Mouse (Mus musculus): ENCODE results near the gene Mab21l3. TPM values are rescaled to one million over a fixed set of nuclear protein-coding genes. Genes with fewer than 3 reads are reported as not detected.
"Not testable (repeated sequence)": the region's sequence is repeated elsewhere in the genome, so short reads cannot be mapped to it uniquely, and the experiment has no call there.

Mab21l3 gene
- polyA plus RNA-seq, 1 experiment from 2014 or later: 0.40 TPM

- Histone ChIP-seq H3K4me1 (peaks cover 43% of the 10 kb centered on the region), H3K27ac (peak overlapping the region; percentile 79), H3K27me3 (ENCODE audit: insufficient read depth, poor library complexity, severe bottlenecking) (no peaks in the 10 kb centered on the region), H3K36me3 (no peaks in the 10 kb centered on the region), H3K4me3 (peak overlapping the region; percentile 47), H3K9me3 (no peaks in the 10 kb centered on the region)
- DNase-seq (ENCODE audit: low spot score): peak; percentile 92
- 1% methylated on average over 8 of the region's 8 CpGs for WGBS
These were observed 12.7 kb downstream of the Mab21l3 start for GRCm38 (mm10) chr3:101836045-101836444.

GRCm38 (mm10) chr3:101831189-101831858, 17.4 kb downstream of the Mab21l3 start:
- no peak for DNase-seq (ENCODE audit: low spot score)
- Histone ChIP-seq H3K4me3 (no peak overlapping the region), H3K27me3 (ENCODE audit: insufficient read depth, poor library complexity, severe bottlenecking) (no peaks in the 10 kb centered on the region; the same call in 1 of the 2 replicates), H3K36me3 (no peaks in the 10 kb centered on the region), H3K9me3 (no peaks in the 10 kb centered on the region), H3K27ac (peak overlapping the region; percentile 36), H3K4me1 (peaks cover 43% of the 10 kb centered on the region)
- 28% methylated on average over 10 of the region's 10 CpGs for WGBS

GRCm38 (mm10) chr3:101829881-101830616, 18.7 kb downstream of the Mab21l3 start:
- Histone ChIP-seq H3K4me3 (no peak overlapping the region), H3K9me3 (no peaks in the 10 kb centered on the region), H3K4me1 (peaks cover 32% of the 10 kb centered on the region), H3K27me3 (ENCODE audit: insufficient read depth, poor library complexity, severe bottlenecking) (no peaks in the 10 kb centered on the region; the same call in 1 of the 2 replicates), H3K27ac (no peak overlapping the region), H3K36me3 (no peaks in the 10 kb centered on the region)
- no peak for DNase-seq (ENCODE audit: low spot score)
- 77% methylated on average over 10 of the region's 10 CpGs for WGBS

GRCm38 (mm10) chr3:101828595-101828994, 20.2 kb downstream of the Mab21l3 start:
- WGBS: 29% methylated on average over 3 of the region's 3 CpGs
- H3K4me1 ChIP-seq: peaks cover 29% of the 10 kb centered on the region
- no peak overlapping the region for H3K4me3 ChIP-seq
- H3K36me3 ChIP-seq: no peaks in the 10 kb centered on the region
- H3K9me3 ChIP-seq: no peaks in the 10 kb centered on the region
- H3K27ac ChIP-seq: no peak overlapping the region
- H3K27me3 ChIP-seq (ENCODE audit: insufficient read depth, poor library complexity, severe bottlenecking): no peaks in the 10 kb centered on the region; the same call in 1 of the 2 replicates
- DNase-seq (ENCODE audit: low spot score): no peak

GRCm38 (mm10) chr3:101827220-101827715, 21.5 kb downstream of the Mab21l3 start:
- Histone ChIP-seq H3K36me3 (no peaks in the 10 kb centered on the region), H3K9me3 (no peaks in the 10 kb centered on the region), H3K4me3 (no peak overlapping the region), H3K4me1 (peaks cover 26% of the 10 kb centered on the region), H3K27me3 (ENCODE audit: insufficient read depth, poor library complexity, severe bottlenecking) (no peaks in the 10 kb centered on the region; the same call in 1 of the 2 replicates), H3K27ac (no peak overlapping the region)
- no peak for DNase-seq (ENCODE audit: low spot score)
- 88% methylated on average over 6 of the region's 6 CpGs for WGBS

GRCm38 (mm10) chr3:101824338-101824737, 24.4 kb downstream of the Mab21l3 start:
- H3K9me3 ChIP-seq: no peaks in the 10 kb centered on the region
- no peaks in the 10 kb centered on the region; the same call in 1 of the 2 replicates for H3K27me3 ChIP-seq (ENCODE audit: insufficient read depth, poor library complexity, severe bottlenecking)
- no peaks in the 10 kb centered on the region for H3K36me3 ChIP-seq
- no peak for DNase-seq (ENCODE audit: low spot score)
- 85% methylated on average over 9 of the region's 9 CpGs for WGBS
- H3K27ac ChIP-seq: no peak overlapping the region
- peaks cover 7% of the 10 kb centered on the region; the same call in 1 of the 2 replicates for H3K4me1 ChIP-seq
- H3K4me3 ChIP-seq: no peak overlapping the region

- Histone ChIP-seq H3K4me3 (no peak overlapping the region), H3K27ac (no peak overlapping the region), H3K27me3 (ENCODE audit: insufficient read depth, poor library complexity, severe bottlenecking) (no peaks in the 10 kb centered on the region), H3K4me1 (no peaks in the 10 kb centered on the region), H3K36me3 (no peaks in the 10 kb centered on the region), H3K9me3 (no peaks in the 10 kb centered on the region)
- no peak for DNase-seq (ENCODE audit: low spot score)
- 74% methylated on average over 5 of the region's 5 CpGs for WGBS
These were observed 26.7 kb downstream of the Mab21l3 start for GRCm38 (mm10) chr3:101822052-101822451.

- not testable (repeated sequence) for H3K4me3 ChIP-seq; H3K4me1 ChIP-seq; H3K27me3 ChIP-seq (ENCODE audit: insufficient read depth, poor library complexity, severe bottlenecking); H3K27ac ChIP-seq; H3K36me3 ChIP-seq; DNase-seq (ENCODE audit: low spot score); H3K9me3 ChIP-seq
- WGBS: 66% methylated on average over 3 of the region's 3 CpGs
These were observed 28.1 kb downstream of the Mab21l3 start for GRCm38 (mm10) chr3:101820708-101821107.

- WGBS: 85% methylated on average over 3 of the region's 3 CpGs
- Histone ChIP-seq H3K4me1 (peaks cover 9% of the 10 kb centered on the region), H3K9me3 (no peaks in the 10 kb centered on the region), H3K27me3 (ENCODE audit: insufficient read depth, poor library complexity, severe bottlenecking) (no peaks in the 10 kb centered on the region), H3K4me3 (no peak overlapping the region), H3K27ac (no peak overlapping the region), H3K36me3 (no peaks in the 10 kb centered on the region)
- no peak for DNase-seq (ENCODE audit: low spot score)
These were observed 32.8 kb downstream of the Mab21l3 start for GRCm38 (mm10) chr3:101816006-101816405.

- H3K36me3 ChIP-seq: no peaks in the 10 kb centered on the region
- H3K27ac ChIP-seq: no peak overlapping the region
- H3K4me1 ChIP-seq: peaks cover 9% of the 10 kb centered on the region
- no peaks in the 10 kb centered on the region for H3K27me3 ChIP-seq (ENCODE audit: insufficient read depth, poor library complexity, severe bottlenecking)
- 78% methylated on average over 9 of the region's 9 CpGs for WGBS
- no peaks in the 10 kb centered on the region for H3K9me3 ChIP-seq
- H3K4me3 ChIP-seq: no peak overlapping the region
- no peak for DNase-seq (ENCODE audit: low spot score)
These were observed 34.0 kb downstream of the Mab21l3 start for GRCm38 (mm10) chr3:101814790-101815189.

GRCm38 (mm10) chr3:101812341-101812962, 36.3 kb downstream of the Mab21l3 start:
- 0 out of 2 replicates have a peak overlapping the region, but pooled peaks have one; percentile 4 for H3K27ac ChIP-seq
- H3K27me3 ChIP-seq (ENCODE audit: insufficient read depth, poor library complexity, severe bottlenecking): no peaks in the 10 kb centered on the region
- H3K9me3 ChIP-seq: no peaks in the 10 kb centered on the region
- DNase-seq (ENCODE audit: low spot score): no peak
- WGBS: 68% methylated on average over 10 of the region's 10 CpGs
- no peaks in the 10 kb centered on the region for H3K36me3 ChIP-seq
- H3K4me3 ChIP-seq: no peak overlapping the region
- H3K4me1 ChIP-seq: peaks cover 18% of the 10 kb centered on the region

- H3K27ac ChIP-seq: 0 out of 2 replicates have a peak overlapping the region, but pooled peaks have one; percentile 4
- peaks cover 24% of the 10 kb centered on the region for H3K4me1 ChIP-seq
- H3K9me3 ChIP-seq: no peaks in the 10 kb centered on the region
- H3K36me3 ChIP-seq: no peaks in the 10 kb centered on the region
- WGBS: 68% methylated on average over 4 of the region's 4 CpGs
- DNase-seq (ENCODE audit: low spot score): no peak
- no peaks in the 10 kb centered on the region for H3K27me3 ChIP-seq (ENCODE audit: insufficient read depth, poor library complexity, severe bottlenecking)
- H3K4me3 ChIP-seq: no peak overlapping the region
These were observed 36.8 kb downstream of the Mab21l3 start for GRCm38 (mm10) chr3:101811931-101812330.

GRCm38 (mm10) chr3:101807646-101808045, 41.1 kb downstream of the Mab21l3 start:
- no peak overlapping the region for H3K27ac ChIP-seq
- peaks cover 62% of the 10 kb centered on the region for H3K4me1 ChIP-seq

More at GRCm38 (mm10) chr3:101807646-101808045, 41.1 kb downstream of the Mab21l3 start:
- WGBS: 52% methylated on average over 6 of the region's 6 CpGs
- DNase-seq (ENCODE audit: low spot score): no peak
- Histone ChIP-seq H3K36me3 (no peaks in the 10 kb centered on the region), H3K4me3 (no peak overlapping the region), H3K9me3 (no peaks in the 10 kb centered on the region), H3K27me3 (ENCODE audit: insufficient read depth, poor library complexity, severe bottlenecking) (no peaks in the 10 kb centered on the region)

Data from heart, embryonic 10.5 days (tissue).